Mouse (Mus musculus): ENCODE measurements around the gene Kank1. TPM values are rescaled to one million over a fixed set of nuclear protein-coding genes. Genes with fewer than 3 reads are reported as not detected.
A peak's percentile ranks its signal among the peaks of the same experiment; 100 is the strongest.

Kank1 gene
- polyA plus RNA-seq, 1 experiment from 2014 or later, result 6.6 TPM

DNA sequence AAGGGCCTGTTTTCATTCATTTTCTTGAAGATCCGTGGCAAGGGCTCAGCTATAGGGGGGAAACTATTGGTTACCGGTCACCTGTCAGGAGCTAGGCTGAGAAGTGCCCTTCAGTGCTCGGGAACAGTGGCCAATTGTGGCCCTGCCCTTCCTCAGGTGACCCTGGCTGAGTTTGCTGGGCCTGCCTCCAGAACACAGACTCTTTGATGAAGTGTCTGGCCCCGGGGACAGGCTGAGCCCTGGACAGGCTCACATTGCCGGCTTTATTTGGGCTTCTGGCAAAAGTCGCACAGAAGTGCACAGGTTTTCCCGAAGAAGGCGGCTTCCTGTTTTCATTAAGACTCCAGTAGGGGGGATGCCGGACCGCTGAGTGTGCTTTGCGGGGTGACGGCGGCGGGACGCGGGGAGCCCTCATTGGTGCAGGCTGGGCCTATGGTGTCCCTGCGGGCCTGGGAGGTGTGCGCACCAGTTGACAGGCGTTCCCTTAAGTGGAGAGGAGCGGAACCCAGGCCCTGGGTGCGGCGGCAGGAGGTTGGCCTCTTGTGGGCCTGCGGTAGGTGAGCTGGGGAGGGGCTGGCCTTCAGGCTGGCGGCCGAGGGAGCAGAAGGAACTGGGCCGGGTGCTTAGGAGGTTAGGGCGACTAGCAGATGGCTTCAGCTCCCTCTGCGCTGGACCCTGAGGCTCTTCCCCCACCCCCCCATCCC lies 169.9 kb downstream of the Kank1 start:
- Histone ChIP-seq H3K27me3 (peaks cover 30% of the 10 kb centered on the region), H3K9me3 (replicated peaks) (no peaks in the 10 kb centered on the region), H3K4me2 (peak overlapping the region; percentile 53), H3K36me3 (replicated peaks) (peaks cover 10% of the 10 kb centered on the region; the same call in 1 of the 2 replicates), H3K27ac (replicated peaks) (peak overlapping the region; percentile 62), H3K4me3 (replicated peaks) (peak overlapping the region; percentile 44), H3K4me1 (replicated peaks) (no peaks in the 10 kb centered on the region), H3K9ac (0 out of 2 replicates have a peak overlapping the region, but pooled peaks have one; percentile 6)
- WGBS (ENCODE audit: insufficient replicate concordance), result 3% methylated on average over 25 of the region's 28 CpGs
- peak; percentile 80 for ATAC-seq (ENCODE audit: insufficient read depth)

- no peak for ATAC-seq (ENCODE audit: insufficient read depth)
- Histone ChIP-seq H3K27ac (replicated peaks) (peak overlapping the region; percentile 62), H3K36me3 (replicated peaks) (peaks cover 10% of the 10 kb centered on the region; the same call in 1 of the 2 replicates), H3K4me2 (peak overlapping the region; percentile 53), H3K9me3 (replicated peaks) (no peaks in the 10 kb centered on the region), H3K27me3 (peaks cover 30% of the 10 kb centered on the region), H3K4me3 (replicated peaks) (peak overlapping the region; percentile 44), H3K4me1 (replicated peaks) (no peaks in the 10 kb centered on the region), H3K9ac (no peak overlapping the region)
- WGBS (ENCODE audit: insufficient replicate concordance), result 9% methylated on average over 10 of the region's 10 CpGs
Observed at GRCm38 (mm10) chr19:25407185-25407886, 170.6 kb downstream of the Kank1 start.

DNA sequence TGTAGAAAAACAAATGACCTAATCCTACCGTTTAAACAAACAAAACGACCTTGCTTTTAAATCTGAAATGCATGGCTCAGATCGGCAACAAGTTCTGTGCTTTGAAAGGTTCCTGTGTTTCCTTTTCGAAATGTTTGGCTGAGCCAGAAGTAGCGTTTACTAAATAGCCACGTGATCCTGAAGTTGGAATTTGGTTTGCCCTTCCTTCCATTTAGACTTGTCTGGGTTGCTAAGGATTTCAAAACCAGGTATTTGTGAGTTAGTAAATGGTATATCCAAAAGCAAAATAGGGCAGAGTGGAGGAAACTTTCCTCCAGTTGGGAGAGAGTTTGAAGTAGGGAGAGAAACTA lies 171.1 kb downstream of the Kank1 start:
- 7% methylated on average over 6 of the region's 6 CpGs for WGBS (ENCODE audit: insufficient replicate concordance)
- no peaks in the 10 kb centered on the region for H3K9me3 ChIP-seq (replicated peaks)
- peak overlapping the region; percentile 44 for H3K4me3 ChIP-seq (replicated peaks)
- H3K4me1 ChIP-seq (replicated peaks), result no peaks in the 10 kb centered on the region
- peaks cover 30% of the 10 kb centered on the region for H3K27me3 ChIP-seq
- H3K36me3 ChIP-seq (replicated peaks), result peaks cover 10% of the 10 kb centered on the region; the same call in 1 of the 2 replicates
- ATAC-seq (ENCODE audit: insufficient read depth), result no peak
- H3K9ac ChIP-seq, result no peak overlapping the region
- peak overlapping the region; percentile 53 for H3K4me2 ChIP-seq
- H3K27ac ChIP-seq (replicated peaks), result peak overlapping the region; percentile 33; the same call in 1 of the 2 replicates

- Histone ChIP-seq H3K9me3 (replicated peaks) (no peaks in the 10 kb centered on the region), H3K4me1 (replicated peaks) (no peaks in the 10 kb centered on the region), H3K4me3 (replicated peaks) (no peak overlapping the region), H3K4me2 (no peak overlapping the region), H3K27me3 (peaks cover 30% of the 10 kb centered on the region), H3K36me3 (replicated peaks) (peaks cover 10% of the 10 kb centered on the region; the same call in 1 of the 2 replicates), H3K9ac (no peak overlapping the region), H3K27ac (replicated peaks) (no peak overlapping the region)
- WGBS (ENCODE audit: insufficient replicate concordance), result 52% methylated on average over 9 of the region's 9 CpGs
- no peak for ATAC-seq (ENCODE audit: insufficient read depth)
Observed at GRCm38 (mm10) chr19:25409239-25409638, 172.5 kb downstream of the Kank1 start.

GRCm38 (mm10) chr19:25411353-25411752 lies 174.6 kb downstream of the Kank1 start:
- 64% methylated on average over 17 of the region's 17 CpGs for WGBS (ENCODE audit: insufficient replicate concordance)
- Histone ChIP-seq H3K36me3 (replicated peaks) (peaks cover 10% of the 10 kb centered on the region; the same call in 1 of the 2 replicates), H3K9me3 (replicated peaks) (no peaks in the 10 kb centered on the region), H3K27me3 (peaks cover 21% of the 10 kb centered on the region), H3K9ac (no peak overlapping the region), H3K4me2 (no peak overlapping the region), H3K4me1 (replicated peaks) (no peaks in the 10 kb centered on the region), H3K27ac (replicated peaks) (no peak overlapping the region), H3K4me3 (replicated peaks) (no peak overlapping the region)
- no peak for ATAC-seq (ENCODE audit: insufficient read depth)

DNA sequence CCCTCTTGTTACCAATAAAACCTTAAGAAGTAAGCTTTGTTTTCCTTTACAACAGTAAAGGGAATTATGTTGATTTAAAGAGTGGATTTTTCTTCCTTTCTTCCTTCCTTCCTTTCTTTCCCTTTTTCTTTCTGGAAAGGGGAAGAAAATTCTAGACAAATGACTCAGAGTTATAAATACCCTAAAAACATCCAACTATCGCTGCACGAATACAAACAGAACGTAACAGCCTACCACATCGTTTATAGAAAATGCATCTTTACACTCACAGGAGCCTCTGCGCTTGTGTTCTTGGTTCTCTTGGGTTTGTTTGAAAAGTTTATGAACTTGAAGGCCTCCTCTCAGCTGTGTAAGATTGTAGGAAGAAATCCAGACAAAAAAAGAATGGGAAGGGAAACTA lies 178.7 kb downstream of the Kank1 start:
- H3K36me3 ChIP-seq (replicated peaks), result no peaks in the 10 kb centered on the region
- WGBS (ENCODE audit: insufficient replicate concordance), result 47% methylated on average over 5 of the region's 5 CpGs
- no peaks in the 10 kb centered on the region for H3K9me3 ChIP-seq (replicated peaks)
- H3K4me1 ChIP-seq (replicated peaks), result no peaks in the 10 kb centered on the region
- H3K27me3 ChIP-seq, result no peaks in the 10 kb centered on the region
- no peak overlapping the region for H3K4me2 ChIP-seq
- no peak overlapping the region for H3K9ac ChIP-seq
- ATAC-seq (ENCODE audit: insufficient read depth), result no peak
- no peak overlapping the region for H3K27ac ChIP-seq (replicated peaks)
- no peak overlapping the region for H3K4me3 ChIP-seq (replicated peaks)

GRCm38 (mm10) chr19:25417671-25418070 lies 180.9 kb downstream of the Kank1 start:
- Histone ChIP-seq H3K27ac (replicated peaks) (no peak overlapping the region), H3K4me3 (replicated peaks) (no peak overlapping the region), H3K9me3 (replicated peaks) (no peaks in the 10 kb centered on the region), H3K4me1 (replicated peaks) (no peaks in the 10 kb centered on the region), H3K36me3 (replicated peaks) (0 out of 2 replicates have a peak, but pooled peaks cover 2% of the 10 kb centered on the region), H3K4me2 (no peak overlapping the region), H3K9ac (no peak overlapping the region), H3K27me3 (no peaks in the 10 kb centered on the region)
- no peak for ATAC-seq (ENCODE audit: insufficient read depth)
- WGBS (ENCODE audit: insufficient replicate concordance), result 59% methylated on average over 3 of the region's 3 CpGs

DNA sequence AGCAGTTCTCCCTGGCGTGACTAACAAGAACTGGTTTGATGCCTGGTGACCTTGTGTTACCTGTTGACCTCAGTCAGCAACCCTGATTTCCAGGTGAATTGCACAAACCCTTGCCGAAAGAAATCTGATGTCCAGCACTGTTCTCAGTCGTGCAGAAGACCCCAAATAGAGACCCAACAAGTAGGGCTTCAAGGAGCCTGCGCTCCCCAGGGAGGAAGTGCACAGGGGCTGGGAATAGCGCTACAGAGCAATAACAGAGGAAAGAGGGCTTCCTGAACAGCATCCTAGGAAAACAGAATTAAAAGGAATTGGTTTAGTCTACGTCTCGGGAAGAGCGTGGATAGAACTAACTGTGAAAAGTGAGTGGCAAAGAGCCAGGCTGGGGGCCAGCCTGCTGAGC lies 183.2 kb downstream of the Kank1 start:
- Histone ChIP-seq H3K27me3 (no peaks in the 10 kb centered on the region), H3K4me1 (replicated peaks) (no peaks in the 10 kb centered on the region), H3K27ac (replicated peaks) (no peak overlapping the region), H3K36me3 (replicated peaks) (peaks cover 2% of the 10 kb centered on the region; the same call in 1 of the 2 replicates), H3K9me3 (replicated peaks) (no peaks in the 10 kb centered on the region), H3K9ac (no peak overlapping the region), H3K4me2 (no peak overlapping the region), H3K4me3 (replicated peaks) (no peak overlapping the region)
- ATAC-seq (ENCODE audit: insufficient read depth), result no peak
- 38% methylated on average over 8 of the region's 8 CpGs for WGBS (ENCODE audit: insufficient replicate concordance)

DNA sequence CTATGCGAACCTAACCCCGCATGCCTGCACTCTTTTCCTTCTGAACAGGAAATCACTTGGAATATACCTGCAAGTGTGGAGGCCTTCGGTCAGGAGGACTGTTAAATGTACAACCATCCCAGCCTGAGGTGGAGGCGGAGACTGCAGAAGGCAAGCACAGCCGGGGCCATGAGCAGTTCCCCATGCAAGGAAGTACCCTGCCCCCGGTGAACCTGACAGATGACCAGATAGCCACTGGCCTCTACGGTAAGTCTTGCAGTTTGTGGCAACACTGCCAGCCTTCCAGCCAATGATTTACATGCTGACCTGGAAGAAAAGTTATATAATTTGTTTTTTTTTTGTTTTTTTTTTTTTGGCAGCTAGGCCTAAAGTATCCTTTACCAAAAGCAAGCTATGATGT lies 185.3 kb downstream of the Kank1 start:
- Histone ChIP-seq H3K9me3 (replicated peaks) (no peaks in the 10 kb centered on the region), H3K4me2 (no peak overlapping the region)
- no peak for ATAC-seq (ENCODE audit: insufficient read depth)

DNA sequence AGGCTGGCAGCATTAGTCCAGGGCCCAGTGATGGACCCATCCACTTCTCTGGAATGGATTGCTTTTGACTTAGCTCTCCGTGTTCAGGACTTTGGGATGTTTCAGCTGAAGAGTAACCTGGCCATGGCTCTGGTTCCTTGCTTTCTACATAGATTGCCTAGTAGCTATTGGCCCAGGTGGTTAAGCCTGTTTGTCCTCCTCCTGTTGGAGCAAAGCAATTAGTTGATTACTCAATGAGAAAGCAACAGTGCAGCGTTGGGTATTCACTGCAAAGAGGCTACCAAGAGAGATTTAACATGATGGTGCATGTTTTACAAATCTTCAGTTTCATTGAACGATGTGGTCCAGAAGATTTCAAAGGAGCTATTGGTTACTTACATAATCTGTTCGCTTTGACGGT lies 186.6 kb downstream of the Kank1 start:
- Histone ChIP-seq H3K4me2 (no peak overlapping the region), H3K9ac (no peak overlapping the region), H3K36me3 (replicated peaks) (peaks cover 6% of the 10 kb centered on the region), H3K4me3 (replicated peaks) (no peak overlapping the region), H3K9me3 (replicated peaks) (no peaks in the 10 kb centered on the region), H3K4me1 (replicated peaks) (no peaks in the 10 kb centered on the region), H3K27ac (replicated peaks) (no peak overlapping the region), H3K27me3 (no peaks in the 10 kb centered on the region)
- ATAC-seq (ENCODE audit: insufficient read depth), result no peak
- 64% methylated on average over 5 of the region's 5 CpGs for WGBS (ENCODE audit: insufficient replicate concordance)

More for the DNA sequence above, 185.3 kb downstream of the Kank1 start:
- no peaks in the 10 kb centered on the region for H3K27me3 ChIP-seq
- no peak overlapping the region for H3K9ac ChIP-seq
- 50% methylated on average over 7 of the region's 7 CpGs for WGBS (ENCODE audit: insufficient replicate concordance)
- no peaks in the 10 kb centered on the region for H3K4me1 ChIP-seq (replicated peaks)
- no peak overlapping the region for H3K27ac ChIP-seq (replicated peaks)
- peaks cover 2% of the 10 kb centered on the region for H3K36me3 ChIP-seq (replicated peaks)
- H3K4me3 ChIP-seq (replicated peaks), result no peak overlapping the region

GRCm38 (mm10) chr19:25426431-25426830 lies 189.7 kb downstream of the Kank1 start:
- H3K36me3 ChIP-seq (replicated peaks), result peaks cover 20% of the 10 kb centered on the region
- H3K9me3 ChIP-seq (replicated peaks), result no peaks in the 10 kb centered on the region
- no peaks in the 10 kb centered on the region for H3K4me1 ChIP-seq (replicated peaks)
- ATAC-seq (ENCODE audit: insufficient read depth), result no peak
- no peak overlapping the region for H3K4me3 ChIP-seq (replicated peaks)
- no peak overlapping the region for H3K27ac ChIP-seq (replicated peaks)
- H3K9ac ChIP-seq, result no peak overlapping the region
- no peaks in the 10 kb centered on the region for H3K27me3 ChIP-seq
- no peak overlapping the region for H3K4me2 ChIP-seq
- WGBS (ENCODE audit: insufficient replicate concordance), result 75% methylated on average over 5 of the region's 5 CpGs
